Mouse (Mus musculus) lung, postnatal 0 days (tissue): ENCODE measurements at regions not wholly inside any gene's neighbourhood (a gene's known extent, or its start where the extent isn't known, plus 50 kb on each side); places are given as distances from the start of the nearest gene placed in this dataset.
"Not testable (repeated sequence)": the region's sequence is repeated elsewhere in the genome, so short reads cannot be mapped to it uniquely, and the experiment has no call there.

Experiments
- CTCF ChIP-seq: IDR thresholded peaks from 2 replicates; pipeline ENCODE4 v1.5.1; 2016; ENCODE audit warnings: antibody characterized with exemption, mild to moderate bottlenecking
- EP300 ChIP-seq: IDR thresholded peaks from 2 replicates; pipeline ENCODE4 v1.6.1; 2016; ENCODE audit warnings: antibody characterized with exemption, mild to moderate bottlenecking, control low read depth

- not testable (repeated sequence) for TF ChIP-seq CTCF, EP300
Observed at GRCm38 (mm10) chr14:120805816-120806552, 105.0 kb upstream of the Ipo5 start.
